Mouse (Mus musculus) cerebellum, adult 2 months (tissue): ENCODE results near the gene Cebpa. TPM values are rescaled to one million over a fixed set of nuclear protein-coding genes. Genes with fewer than 3 reads are reported as not detected.

Experiments
- DNase-seq, 2 experiments: peaks; one replicate each; pipeline ENCODE4 v3.0.0; 2021
- H3K27ac ChIP-seq: fragments of 200-500 bp; 2 replicates; pipeline ENCODE4 v1.5.1; 2012; ENCODE audit warnings: low read length, control low read depth, inconsistent platforms; ENCODE audit not compliant: insufficient read depth
- H3K27me3 ChIP-seq: fragments of 200-500 bp; 2 replicates; pipeline ENCODE4 v1.6.1; 2012; ENCODE audit warnings: inconsistent platforms, mild to moderate bottlenecking, low read length, moderate library complexity; ENCODE audit not compliant: control insufficient read depth, insufficient read depth
- H3K4me1 ChIP-seq: fragments of 200-500 bp; 2 replicates; pipeline ENCODE4 v1.6.1; 2011; ENCODE audit warnings: low read length; ENCODE audit not compliant: control insufficient read depth, insufficient read depth
- H3K4me3 ChIP-seq: fragments of 200-500 bp; replicated peaks from 2 replicates; pipeline ENCODE3; 2011; ENCODE audit warnings: mild to moderate bottlenecking, low read depth, low read length, control low read depth; ENCODE audit not compliant: insufficient read depth
- CTCF ChIP-seq: fragments of 200-500 bp; IDR thresholded peaks from 2 replicates; pipeline ENCODE4 v1.5.1; 2011; ENCODE audit warnings: low read depth, mild to moderate bottlenecking, control low read depth, low read length, moderate library complexity, borderline replicate concordance; ENCODE audit not compliant: insufficient read depth
- POLR2A ChIP-seq: fragments of 200-500 bp; IDR thresholded peaks from 2 replicates; pipeline ENCODE4 v1.6.1; 2011; ENCODE audit warnings: low read length, control low read depth, borderline replicate concordance; ENCODE audit not compliant: insufficient read depth
- WGBS: fragments of 180-500 bp; shearing (Covaris S2); methylation state at CpG from one replicate; pipeline ENCODE4 v1.1.7; 2018; 5-methylcytosine and 5-hydroxymethylcytosine counted together
- polyA plus RNA-seq: library from polyadenylated mRNA; depleted of rRNA; stranded (reverse); fragments of >200 nt; gene quantifications from 2 replicates; pipeline ENCODE4 v1.2.3, GENCODE M21; 2012; rRNA removed

Gene Cebpa
- polyA plus RNA-seq, 1 experiment: 5.0 TPM

GRCm38 (mm10) chr7:35156561-35157477 is 37.7 kb downstream of the Cebpa start:
- no peaks in the 10 kb centered on the region for H3K27me3 ChIP-seq
- H3K4me3 ChIP-seq: no peak overlapping the region
- no peaks in the 10 kb centered on the region for H3K4me1 ChIP-seq
- H3K27ac ChIP-seq: no peak overlapping the region
- DNase-seq: no peak
- 42% methylated on average over 16 of the region's 16 CpGs for WGBS
- TF ChIP-seq POLR2A (no peak), CTCF (no peak)

DNA sequence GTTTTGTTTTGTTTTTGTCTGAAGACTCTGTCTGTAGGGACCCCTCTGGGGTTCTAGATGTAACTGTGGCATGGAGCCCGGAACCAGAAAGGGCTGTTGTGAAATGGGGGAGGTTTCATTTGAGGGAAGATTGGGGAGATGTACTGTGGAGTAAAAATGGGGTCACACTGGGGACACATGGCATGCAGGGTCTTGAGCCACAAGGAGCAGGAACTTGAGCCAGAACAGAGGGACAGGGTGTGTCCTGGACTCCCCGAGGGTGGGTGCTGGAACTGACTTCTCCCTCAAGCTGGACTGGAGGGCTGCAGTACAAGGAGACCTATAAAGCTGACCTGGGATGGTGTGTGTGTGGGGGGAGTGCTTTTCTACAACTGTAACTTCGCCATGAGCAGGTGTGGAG is 38.4 kb downstream of the Cebpa start:
- Histone ChIP-seq H3K4me3 (no peak overlapping the region), H3K4me1 (no peaks in the 10 kb centered on the region), H3K27me3 (no peaks in the 10 kb centered on the region), H3K27ac (no peak overlapping the region)
- no peak for DNase-seq
- WGBS: 59% methylated on average over 3 of the region's 3 CpGs
- TF ChIP-seq CTCF: no peak
- no peak for TF ChIP-seq POLR2A

GRCm38 (mm10) chr7:35162443-35162842 is 43.4 kb downstream of the Cebpa start:
- DNase-seq: no peak
- no peak overlapping the region for H3K4me3 ChIP-seq
- H3K27ac ChIP-seq: no peak overlapping the region
- no peaks in the 10 kb centered on the region for H3K4me1 ChIP-seq
- 67% methylated on average over 6 of the region's 6 CpGs for WGBS
- H3K27me3 ChIP-seq: no peaks in the 10 kb centered on the region
- TF ChIP-seq POLR2A: no peak
- TF ChIP-seq CTCF: no peak

GRCm38 (mm10) chr7:35163600-35163999 is 44.5 kb downstream of the Cebpa start:
- TF ChIP-seq POLR2A (no peak), CTCF (no peak)
- Histone ChIP-seq H3K27ac (no peak overlapping the region), H3K27me3 (no peaks in the 10 kb centered on the region), H3K4me3 (no peak overlapping the region), H3K4me1 (no peaks in the 10 kb centered on the region)
- 65% methylated on average over 7 of the region's 7 CpGs for WGBS
- DNase-seq: no peak

- Histone ChIP-seq H3K27ac (no peak overlapping the region), H3K27me3 (no peaks in the 10 kb centered on the region), H3K4me1 (no peaks in the 10 kb centered on the region), H3K4me3 (no peak overlapping the region)
- no peak for DNase-seq
- TF ChIP-seq POLR2A (no peak), CTCF (no peak)
- 90% methylated on average over 6 of the region's 6 CpGs for WGBS
Measured at GRCm38 (mm10) chr7:35164131-35164530, 45.0 kb downstream of the Cebpa start.

GRCm38 (mm10) chr7:35166988-35167387 is 47.9 kb downstream of the Cebpa start:
- H3K27ac ChIP-seq: no peak overlapping the region
- no peak for TF ChIP-seq CTCF
- no peak for TF ChIP-seq POLR2A
- no peaks in the 10 kb centered on the region for H3K27me3 ChIP-seq
- no peaks in the 10 kb centered on the region for H3K4me1 ChIP-seq
- DNase-seq: no peak
- no peak overlapping the region for H3K4me3 ChIP-seq
- 89% methylated on average over 5 of the region's 5 CpGs for WGBS

- WGBS: 68% methylated on average over 2 of the region's 2 CpGs
Measured at GRCm38 (mm10) chr7:35167925-35168324, 48.8 kb downstream of the Cebpa start.

DNA sequence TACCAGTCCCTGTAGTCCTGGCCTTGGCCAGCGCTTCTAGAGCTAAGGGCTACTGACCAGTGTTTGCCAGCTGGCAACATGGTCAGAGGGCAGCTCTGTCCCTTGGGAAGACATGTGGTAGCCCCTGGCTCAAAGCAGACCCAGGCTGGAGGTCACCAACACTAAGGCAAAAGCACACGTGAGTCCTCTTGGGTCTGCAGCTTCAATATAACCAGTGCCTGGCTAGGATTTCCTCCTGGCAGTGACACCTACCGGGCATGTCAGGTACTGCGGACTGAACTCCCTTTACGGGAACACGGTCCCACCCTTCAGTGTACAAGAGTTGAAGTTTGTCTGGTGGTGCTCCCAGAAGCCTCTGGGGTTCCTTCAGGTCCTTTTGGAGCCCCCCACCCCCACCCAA is 50.2 kb downstream of the Cebpa start:
- peak; percentile 70 to 87 for DNase-seq
- peak; percentile 93 for TF ChIP-seq CTCF
- TF ChIP-seq POLR2A: no peak
- no peaks in the 10 kb centered on the region for H3K27me3 ChIP-seq
- WGBS: 7% methylated on average over 6 of the region's 6 CpGs
- no peak overlapping the region for H3K4me3 ChIP-seq
- H3K27ac ChIP-seq: no peak overlapping the region
- H3K4me1 ChIP-seq: no peaks in the 10 kb centered on the region

More at GRCm38 (mm10) chr7:35167925-35168324, 48.8 kb downstream of the Cebpa start:
- Histone ChIP-seq H3K4me3 (no peak overlapping the region), H3K27me3 (no peaks in the 10 kb centered on the region), H3K27ac (no peak overlapping the region), H3K4me1 (no peaks in the 10 kb centered on the region)
- TF ChIP-seq POLR2A (no peak), CTCF (no peak)
- no peak for DNase-seq

Other genes starting within 250 kb of the Cebpa start
- 55.1 and 58.7 TPM in 2 replicates for gene Pepd, start 206.9 kb upstream of the Cebpa start, polyA plus RNA-seq
- 25.1 and 25.3 TPM in 2 replicates for gene Cebpg, start 62.7 kb upstream of the Cebpa start, polyA plus RNA-seq
- gene Slc7a10, start 67.1 kb downstream of the Cebpa start, polyA plus RNA-seq: 91.3 and 100 TPM in 2 replicates
- 62.9 and 64.7 TPM in 2 replicates for gene Lrp3, start 96.2 kb downstream of the Cebpa start, polyA plus RNA-seq
- 19.6 and 20.2 TPM in 2 replicates for gene Gpatch1, start 199.1 kb downstream of the Cebpa start, polyA plus RNA-seq
- gene Rhpn2, start 214.9 kb downstream of the Cebpa start, polyA plus RNA-seq: 9.9 and 10.1 TPM in 2 replicates